Mouse (Mus musculus) lung, postnatal 0 days (tissue): ENCODE data around the gene Gtf2e1. TPM values are rescaled to one million over a fixed set of nuclear protein-coding genes. Genes with fewer than 3 reads are reported as not detected.

Experiments used
- ATAC-seq: fragments of 200-750 bp; cut with Nextera tagmentation; 2 replicates; pipeline ENCODE4 v1.8.0; 2017; ENCODE audit warnings: moderate library complexity
- DNase-seq: peaks from one replicate; pipeline ENCODE4 v3.0.0-alpha.2; 2016; ENCODE audit warnings: low spot score
- H3K27ac ChIP-seq: fragments of 300-500 bp; sonication (generic); 2 replicates; pipeline ENCODE4 v1.5.1; 2014; ENCODE audit warnings: antibody characterized with exemption, mild to moderate bottlenecking, low read length, mixed read lengths
- H3K27me3 ChIP-seq: fragments of 300-500 bp; sonication (generic); replicated peaks from 2 replicates; pipeline ENCODE4 v1.6.1; 2014; ENCODE audit warnings: low read length, mixed read lengths; ENCODE audit not compliant: insufficient read depth
- H3K36me3 ChIP-seq: fragments of 300-500 bp; sonication (generic); 2 replicates; pipeline ENCODE4 v1.6.1; 2014; ENCODE audit warnings: low read length, mixed read lengths; ENCODE audit not compliant: insufficient read depth
- H3K4me1 ChIP-seq: fragments of 300-500 bp; sonication (generic); 2 replicates; pipeline ENCODE4 v1.6.1; 2014; ENCODE audit warnings: antibody characterized with exemption, low read depth, low read length, mixed read lengths; ENCODE audit not compliant: insufficient read depth
- H3K4me2 ChIP-seq: fragments of 300-500 bp; sonication (generic); replicated peaks from 2 replicates; pipeline ENCODE4 v1.6.1; 2014; ENCODE audit warnings: low read depth, mild to moderate bottlenecking, low read length, moderate library complexity, mixed read lengths
- H3K4me3 ChIP-seq: fragments of 300-500 bp; sonication (generic); 2 replicates; pipeline ENCODE4 v1.5.1; 2014; ENCODE audit warnings: low read depth, low read length
- H3K9ac ChIP-seq: fragments of 300-500 bp; sonication (generic); replicated peaks from 2 replicates; pipeline ENCODE4 v1.6.1; 2014; ENCODE audit warnings: low read depth, mild to moderate bottlenecking
- H3K9me3 ChIP-seq: fragments of 300-500 bp; sonication (generic); 2 replicates; pipeline ENCODE4 v1.6.1; 2016; ENCODE audit warnings: low read length, mixed read lengths
- CTCF ChIP-seq: IDR thresholded peaks from 2 replicates; pipeline ENCODE4 v1.5.1; 2016; ENCODE audit warnings: antibody characterized with exemption, mild to moderate bottlenecking
- EP300 ChIP-seq: IDR thresholded peaks from 2 replicates; pipeline ENCODE4 v1.6.1; 2016; ENCODE audit warnings: antibody characterized with exemption, mild to moderate bottlenecking, control low read depth
- WGBS: fragments of 180-500 bp; shearing (Covaris S2); extraction: QIAGEN DNeasy Blood & Tissue Kit; methylation state at CpG from one replicate; pipeline ENCODE4 v1.1.7; 2014; 5-methylcytosine and 5-hydroxymethylcytosine counted together
- polyA plus RNA-seq: library from polyadenylated mRNA; unstranded; fragments of >200 nt; fragmentation: Nextera tagmentation; extraction: Ambion mirVana; gene quantifications from 2 replicates; pipeline ENCODE4 v1.2.1, GENCODE M21; 2015

Gene Gtf2e1
- polyA plus RNA-seq, 1 experiment from 2014 or later: 9.5 TPM

GRCm38 (mm10) chr16:37533369-37534068 is 6.1 kb downstream of the Gtf2e1 start:
- ATAC-seq (no peak), DNase-seq (no peak)
- no peak overlapping the region for H3K4me2 ChIP-seq
- H3K27ac ChIP-seq: no peak overlapping the region
- no peak overlapping the region for H3K4me3 ChIP-seq
- H3K4me1 ChIP-seq: no peaks in the 10 kb centered on the region
- no peaks in the 10 kb centered on the region for H3K9me3 ChIP-seq
- no peak overlapping the region for H3K9ac ChIP-seq
- no peaks in the 10 kb centered on the region for H3K36me3 ChIP-seq
- H3K27me3 ChIP-seq: no peaks in the 10 kb centered on the region
- TF ChIP-seq EP300: no peak
- no peak for TF ChIP-seq CTCF
- 82% methylated on average over 8 of the region's 8 CpGs for WGBS

- Histone ChIP-seq H3K36me3 (no peaks in the 10 kb centered on the region), H3K4me1 (no peaks in the 10 kb centered on the region), H3K27me3 (no peaks in the 10 kb centered on the region), H3K9ac (no peak overlapping the region), H3K9me3 (no peaks in the 10 kb centered on the region), H3K4me2 (no peak overlapping the region), H3K27ac (no peak overlapping the region), H3K4me3 (no peak overlapping the region)
- TF ChIP-seq CTCF (no peak), EP300 (no peak)
- 86% methylated on average over 1 of the region's 1 CpGs for WGBS
- no peak for DNase-seq
- ATAC-seq: no peak
Observed at GRCm38 (mm10) chr16:37532046-37532445, 7.5 kb downstream of the Gtf2e1 start.

- H3K9me3 ChIP-seq: no peaks in the 10 kb centered on the region
- no peak overlapping the region for H3K9ac ChIP-seq
- no peak overlapping the region for H3K4me2 ChIP-seq
- H3K27ac ChIP-seq: no peak overlapping the region
- no peak for DNase-seq
- TF ChIP-seq EP300: no peak
- no peak for TF ChIP-seq CTCF
- H3K4me1 ChIP-seq: no peaks in the 10 kb centered on the region
- H3K4me3 ChIP-seq: no peak overlapping the region
- no peak for ATAC-seq
- H3K27me3 ChIP-seq: no peaks in the 10 kb centered on the region
- no peaks in the 10 kb centered on the region for H3K36me3 ChIP-seq
- 91% methylated on average over 6 of the region's 6 CpGs for WGBS
Observed at GRCm38 (mm10) chr16:37530170-37530569, 9.4 kb downstream of the Gtf2e1 start.

GRCm38 (mm10) chr16:37526688-37527223 is 12.8 kb downstream of the Gtf2e1 start:
- H3K9me3 ChIP-seq: no peaks in the 10 kb centered on the region
- no peak overlapping the region for H3K27ac ChIP-seq
- no peak overlapping the region for H3K4me2 ChIP-seq
- 0 out of 2 replicates have a peak, but pooled peaks cover 5% of the 10 kb centered on the region for H3K36me3 ChIP-seq
- DNase-seq: no peak
- H3K4me1 ChIP-seq: no peaks in the 10 kb centered on the region
- no peak for ATAC-seq
- H3K27me3 ChIP-seq: no peaks in the 10 kb centered on the region
- WGBS: 94% methylated on average over 3 of the region's 3 CpGs
- TF ChIP-seq EP300 (no peak), CTCF (no peak)
- no peak overlapping the region for H3K4me3 ChIP-seq
- no peak overlapping the region for H3K9ac ChIP-seq

- Histone ChIP-seq H3K27ac (no peak overlapping the region), H3K9me3 (no peaks in the 10 kb centered on the region), H3K4me2 (no peak overlapping the region), H3K9ac (no peak overlapping the region), H3K4me1 (no peaks in the 10 kb centered on the region), H3K27me3 (no peaks in the 10 kb centered on the region), H3K36me3 (0 out of 2 replicates have a peak, but pooled peaks cover 5% of the 10 kb centered on the region), H3K4me3 (no peak overlapping the region)
- ATAC-seq (no peak), DNase-seq (no peak)
- TF ChIP-seq CTCF (no peak), EP300 (no peak)
- WGBS: 79% methylated on average over 2 of the region's 2 CpGs
Observed at GRCm38 (mm10) chr16:37525121-37525520, 14.5 kb downstream of the Gtf2e1 start.

GRCm38 (mm10) chr16:37522100-37522697 is 17.4 kb downstream of the Gtf2e1 start:
- Histone ChIP-seq H3K4me1 (no peaks in the 10 kb centered on the region), H3K4me3 (no peak overlapping the region), H3K36me3 (0 out of 2 replicates have a peak, but pooled peaks cover 5% of the 10 kb centered on the region), H3K9ac (no peak overlapping the region), H3K4me2 (no peak overlapping the region), H3K27me3 (no peaks in the 10 kb centered on the region), H3K9me3 (no peaks in the 10 kb centered on the region), H3K27ac (no peak overlapping the region)
- ATAC-seq (no peak), DNase-seq (no peak)
- TF ChIP-seq CTCF (no peak), EP300 (no peak)
- 94% methylated on average over 7 of the region's 7 CpGs for WGBS
